Mouse (Mus musculus) CH12.LX (cell line): ENCODE data around the gene Nsun2.

Experiments used
- CTCF ChIP-seq, 2 experiments: IDR thresholded peaks in 1 of 2; conservative IDR thresholded peaks in 1 of 2; 2 replicates each; pipeline ENCODE4 v1.5.1; 2011 to 2012; ENCODE audit warnings: low read depth in 2 of 2, low read length in 2 of 2, improper control_type of control experiment in 1 of 2, inconsistent platforms in 1 of 2, mild to moderate bottlenecking in 1 of 2, moderate library complexity in 1 of 2
- ETS1 ChIP-seq: conservative IDR thresholded peaks from 2 replicates; pipeline ENCODE4 v1.6.1; 2012; ENCODE audit warnings: low read depth, mild to moderate bottlenecking, inconsistent platforms, low read length, improper control_type of control experiment, moderate library complexity
- MEF2A ChIP-seq: IDR thresholded peaks from 2 replicates; pipeline ENCODE4 v1.6.1; 2014; ENCODE audit warnings: low read depth, mild to moderate bottlenecking, inconsistent platforms, low read length, improper control_type of control experiment, borderline replicate concordance
- TCF12 ChIP-seq: IDR thresholded peaks from 2 replicates; pipeline ENCODE4 v1.6.1; 2014; ENCODE audit warnings: low read depth, mild to moderate bottlenecking, inconsistent platforms, low read length, improper control_type of control experiment

- TF ChIP-seq CTCF (conservative IDR thresholded peaks at IDR 0.05 in 1 of 2, IDR thresholded peaks at IDR 0.05 in 1 of 2; ENCODE audit: low read depth in 2 of 2, low read length in 2 of 2) (no peak), MEF2A (no peak), ETS1 (no peak), TCF12 (no peak)
Measured at GRCm38 (mm10) chr13:69612175-69612544, 78.6 kb downstream of the Nsun2 start.
